Mouse (Mus musculus) olfactory bulb, adult 2 months (tissue): Measurements from ENCODE around the gene Ezh1. TPM values are rescaled to one million over a fixed set of nuclear protein-coding genes. Genes with fewer than 3 reads are reported as not detected.

Experiments
- H3K27ac ChIP-seq: fragments of 200-500 bp; 2 replicates; pipeline ENCODE4 v1.5.1; 2012; ENCODE audit warnings: low read depth, low read length; ENCODE audit not compliant: insufficient read depth
- H3K4me1 ChIP-seq: fragments of 200-500 bp; 2 replicates; pipeline ENCODE4 v1.6.1; 2012; ENCODE audit warnings: low read length; ENCODE audit not compliant: control insufficient read depth, insufficient read depth
- H3K4me3 ChIP-seq: fragments of 200-500 bp; 2 replicates; pipeline ENCODE4 v1.5.1; 2012; ENCODE audit warnings: mild to moderate bottlenecking, low read depth, low read length, moderate library complexity; ENCODE audit not compliant: insufficient read depth
- CTCF ChIP-seq: fragments of 200-500 bp; IDR thresholded peaks from 2 replicates; pipeline ENCODE4 v1.5.1; 2012; ENCODE audit warnings: low read depth, mild to moderate bottlenecking, low read length, moderate library complexity; ENCODE audit not compliant: insufficient read depth
- POLR2A ChIP-seq: fragments of 200-500 bp; IDR thresholded peaks from 2 replicates; pipeline ENCODE4 v1.6.1; 2012; ENCODE audit warnings: mild to moderate bottlenecking, low read depth, low read length, moderate library complexity; ENCODE audit not compliant: insufficient read depth
- WGBS: fragments of 180-500 bp; shearing (Covaris S2); methylation state at CpG from one replicate; pipeline ENCODE4 v1.1.7; 2018; 5-methylcytosine and 5-hydroxymethylcytosine counted together
- polyA plus RNA-seq: library from polyadenylated mRNA; stranded (reverse); fragments of >200 nt; gene quantifications from 2 replicates; pipeline ENCODE4 v1.2.4, GENCODE M21; 2012; ENCODE audit warnings: low replicate concordance; ENCODE audit not compliant: missing spikeins, insufficient read depth, insufficient read length

The Ezh1 gene
- polyA plus RNA-seq, 1 experiment: not detected

- H3K4me3 ChIP-seq: no peak overlapping the region
- H3K4me1 ChIP-seq: peaks cover 9% of the 10 kb centered on the region
- 96% methylated on average over 11 of the region's 11 CpGs for WGBS
- TF ChIP-seq CTCF: no peak
- TF ChIP-seq POLR2A: no peak
- H3K27ac ChIP-seq: no peak overlapping the region
These were observed 44.3 kb downstream of the Ezh1 start for GRCm38 (mm10) chr11:101181961-101182360.

GRCm38 (mm10) chr11:101180846-101181740, 45.2 kb downstream of the Ezh1 start:
- 43% methylated on average over 10 of the region's 10 CpGs for WGBS

GRCm38 (mm10) chr11:101180261-101180660, 46.0 kb downstream of the Ezh1 start:
- Histone ChIP-seq H3K4me1 (peaks cover 20% of the 10 kb centered on the region), H3K27ac (no peak overlapping the region), H3K4me3 (no peak overlapping the region)
- TF ChIP-seq POLR2A (no peak), CTCF (no peak)
- 69% methylated on average over 17 of the region's 17 CpGs for WGBS

More at GRCm38 (mm10) chr11:101180846-101181740, 45.2 kb downstream of the Ezh1 start:
- Histone ChIP-seq H3K4me1 (peaks cover 13% of the 10 kb centered on the region), H3K27ac (no peak overlapping the region), H3K4me3 (no peak overlapping the region)
- no peak for TF ChIP-seq POLR2A
- peak; percentile 53; the same call in 1 of the 2 replicates for TF ChIP-seq CTCF

GRCm38 (mm10) chr11:101179306-101179705, 47.0 kb downstream of the Ezh1 start:
- H3K4me3 ChIP-seq: no peak overlapping the region

GRCm38 (mm10) chr11:101178061-101179058, 47.9 kb downstream of the Ezh1 start:
- TF ChIP-seq CTCF (no peak), POLR2A (no peak)
- Histone ChIP-seq H3K27ac (no peak overlapping the region), H3K4me1 (peaks cover 33% of the 10 kb centered on the region), H3K4me3 (no peak overlapping the region)
- WGBS: 66% methylated on average over 36 of the region's 36 CpGs

More at GRCm38 (mm10) chr11:101179306-101179705, 47.0 kb downstream of the Ezh1 start:
- 81% methylated on average over 15 of the region's 15 CpGs for WGBS
- Histone ChIP-seq H3K4me1 (peaks cover 23% of the 10 kb centered on the region), H3K27ac (no peak overlapping the region)
- no peak for TF ChIP-seq POLR2A
- no peak for TF ChIP-seq CTCF

GRCm38 (mm10) chr11:101176933-101177773, 49.1 kb downstream of the Ezh1 start:
- no peak; the same call in 1 of the 2 replicates for TF ChIP-seq CTCF
- TF ChIP-seq POLR2A: no peak

GRCm38 (mm10) chr11:101176117-101176691, 50.1 kb downstream of the Ezh1 start:
- Histone ChIP-seq H3K4me3 (peak overlapping the region; percentile 64), H3K4me1 (peaks cover 39% of the 10 kb centered on the region), H3K27ac (peak overlapping the region; percentile 31; the same call in 1 of the 2 replicates)
- TF ChIP-seq CTCF (no peak), POLR2A (no peak)
- under 1% methylated on average over 25 of the region's 25 CpGs for WGBS

More at GRCm38 (mm10) chr11:101176933-101177773, 49.1 kb downstream of the Ezh1 start:
- H3K4me1 ChIP-seq: peaks cover 38% of the 10 kb centered on the region
- peak overlapping the region; percentile 20 for H3K4me3 ChIP-seq
- WGBS: 26% methylated on average over 22 of the region's 22 CpGs
- no peak overlapping the region for H3K27ac ChIP-seq
